Mouse (Mus musculus) cortical plate, adult 2 months (tissue): ENCODE measurements around the gene Nebl.

Source experiments
- CTCF ChIP-seq: fragments of 200-500 bp; IDR thresholded peaks from 2 replicates; pipeline ENCODE4 v1.5.1; 2011; ENCODE audit warnings: mild to moderate bottlenecking, control low read depth, low read length; ENCODE audit not compliant: insufficient read depth; ENCODE audit errors: extremely low read depth
- POLR2A ChIP-seq: fragments of 200-500 bp; IDR thresholded peaks from 2 replicates; pipeline ENCODE4 v1.6.1; 2011; ENCODE audit warnings: mild to moderate bottlenecking, low read length, control low read depth; ENCODE audit not compliant: insufficient read depth; ENCODE audit errors: extremely low read depth

GRCm38 (mm10) chr2:17623931-17624330, 107.3 kb downstream of the Nebl start:
- TF ChIP-seq POLR2A (no peak), CTCF (no peak)
